Mouse (Mus musculus) lung, embryonic 14.5 days (tissue): ENCODE measurements around the gene Trp53rka. TPM values are rescaled to one million over a fixed set of nuclear protein-coding genes. Genes with fewer than 3 reads are reported as not detected.

Source experiments
- ATAC-seq: fragments of 200-750 bp; cut with Nextera tagmentation; 2 replicates; pipeline ENCODE4 v1.8.0; 2017; ENCODE audit warnings: mild to moderate bottlenecking, moderate TSS enrichment, moderate library complexity; ENCODE audit not compliant: insufficient read depth
- DNase-seq: peaks from one replicate; pipeline ENCODE4 v3.0.0-alpha.2; 2015
- H3K27ac ChIP-seq: fragments of 300-500 bp; sonication (generic); 2 replicates; pipeline ENCODE4 v1.5.1; 2014; ENCODE audit warnings: low read depth, mild to moderate bottlenecking, moderate library complexity
- H3K27me3 ChIP-seq: fragments of 300-500 bp; sonication (generic); 2 replicates; pipeline ENCODE4 v1.6.1; 2014; ENCODE audit warnings: low read length, control low read depth; ENCODE audit not compliant: insufficient read depth
- H3K36me3 ChIP-seq: fragments of 300-500 bp; sonication (generic); 2 replicates; pipeline ENCODE4 v1.6.1; 2014; ENCODE audit warnings: control low read depth; ENCODE audit not compliant: insufficient read depth
- H3K4me1 ChIP-seq: fragments of 300-500 bp; sonication (generic); 2 replicates; pipeline ENCODE4 v1.6.1; 2014; ENCODE audit warnings: antibody characterized with exemption, control low read depth; ENCODE audit not compliant: insufficient read depth
- H3K4me2 ChIP-seq: fragments of 300-500 bp; sonication (generic); 2 replicates; pipeline ENCODE4 v1.6.1; 2014; ENCODE audit warnings: mild to moderate bottlenecking
- H3K4me3 ChIP-seq: fragments of 300-500 bp; sonication (generic); 2 replicates; pipeline ENCODE4 v1.5.1; 2014; ENCODE audit warnings: low read depth, low read length
- H3K9ac ChIP-seq: fragments of 300-500 bp; sonication (generic); 2 replicates; pipeline ENCODE4 v1.6.1; 2014
- H3K9me3 ChIP-seq: fragments of 300-500 bp; sonication (generic); 2 replicates; pipeline ENCODE4 v1.6.1; 2016; ENCODE audit warnings: low read depth, low read length, control low read depth
- CTCF ChIP-seq: IDR thresholded peaks from 2 replicates; pipeline ENCODE4 v1.5.1; 2016; ENCODE audit warnings: antibody characterized with exemption, low read depth
- WGBS: fragments of 180-500 bp; shearing (Covaris S2); extraction: QIAGEN DNeasy Blood & Tissue Kit; methylation state at CpG from one replicate; pipeline ENCODE4 v1.1.7; 2014; 5-methylcytosine and 5-hydroxymethylcytosine counted together
- polyA plus RNA-seq: library from polyadenylated mRNA; unstranded; fragments of >200 nt; fragmentation: Nextera tagmentation; extraction: Ambion mirVana; gene quantifications from 2 replicates; pipeline ENCODE4 v1.2.1, GENCODE M21; 2014

Gene Trp53rka
- polyA plus RNA-seq, 1 experiment from 2014 or later = 45.1 TPM

DNA sequence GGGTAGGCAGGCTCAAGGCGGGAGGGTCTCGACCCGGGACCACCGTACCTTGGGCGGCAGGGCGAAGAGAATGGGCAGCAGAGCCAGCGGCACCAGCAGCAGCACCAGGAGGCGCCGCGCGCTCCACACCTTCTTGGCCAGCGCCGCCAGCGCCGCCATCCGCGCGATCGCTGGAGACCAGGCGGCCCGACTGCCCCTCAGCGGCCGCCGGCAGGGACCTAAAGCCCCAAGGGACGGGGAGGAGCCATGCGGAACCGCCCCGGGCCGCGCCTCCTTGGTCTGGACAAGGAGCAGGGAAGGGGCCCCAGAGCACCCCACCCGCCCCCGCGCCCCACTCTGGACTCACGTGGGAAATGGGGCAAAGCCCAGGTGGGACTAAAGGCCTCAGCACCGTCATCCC is 20.1 kb downstream of the Trp53rka start, which contains the start of gene Slc13a3:
Slc13a3 (minus strand) TSS at position 228 of the 400 bp plus-strand sequence.
- Histone ChIP-seq H3K4me2 (peak within 1 kb of the TSS; percentile 53), H3K4me3 (peak within 1 kb of the TSS; percentile 8; the same call in 1 of the 2 replicates), H3K4me1 (no peaks in the 10 kb centered on the region), H3K9ac (peak within 1 kb of the TSS; percentile 9; the same call in 1 of the 2 replicates), H3K27me3 (peaks cover 24% of the 10 kb centered on the region), H3K27ac (no peak within 1 kb of the TSS), H3K9me3 (no peaks in the 10 kb centered on the region), H3K36me3 (no peaks in the 10 kb centered on the region)
- peak; percentile 58 for DNase-seq
- ATAC-seq = 0 out of 2 replicates have a peak, but pooled peaks have one; percentile 38
- WGBS = 1% methylated on average over 33 of the region's 35 CpGs
- no peak for TF ChIP-seq CTCF

DNA sequence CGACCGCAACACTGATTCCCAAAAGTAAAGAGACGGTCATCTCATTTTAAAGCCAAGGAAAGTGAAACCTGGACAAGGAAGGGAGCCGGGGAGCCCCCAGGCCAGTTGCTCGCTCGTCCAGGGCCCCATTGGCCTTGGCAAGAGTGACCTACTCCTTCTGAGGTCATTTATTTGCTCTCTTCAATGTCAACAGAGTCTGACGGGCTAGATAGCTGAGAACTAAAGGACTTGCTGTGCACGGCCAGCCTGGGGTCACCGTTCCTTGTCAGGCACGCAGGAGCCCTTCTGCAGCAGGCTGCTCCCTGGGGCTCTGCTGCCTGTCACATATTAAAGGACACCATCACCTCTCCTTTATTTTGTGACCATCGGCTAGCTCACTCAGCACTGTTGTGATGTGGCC is 21.2 kb downstream of the Trp53rka start:
- Histone ChIP-seq H3K4me3 (no peak overlapping the region), H3K4me1 (no peaks in the 10 kb centered on the region), H3K9me3 (no peaks in the 10 kb centered on the region), H3K27me3 (peaks cover 24% of the 10 kb centered on the region), H3K36me3 (no peaks in the 10 kb centered on the region), H3K9ac (no peak overlapping the region), H3K27ac (no peak overlapping the region), H3K4me2 (no peak overlapping the region)
- no peak for DNase-seq
- WGBS = 48% methylated on average over 11 of the region's 11 CpGs
- ATAC-seq = no peak
- TF ChIP-seq CTCF = no peak

DNA sequence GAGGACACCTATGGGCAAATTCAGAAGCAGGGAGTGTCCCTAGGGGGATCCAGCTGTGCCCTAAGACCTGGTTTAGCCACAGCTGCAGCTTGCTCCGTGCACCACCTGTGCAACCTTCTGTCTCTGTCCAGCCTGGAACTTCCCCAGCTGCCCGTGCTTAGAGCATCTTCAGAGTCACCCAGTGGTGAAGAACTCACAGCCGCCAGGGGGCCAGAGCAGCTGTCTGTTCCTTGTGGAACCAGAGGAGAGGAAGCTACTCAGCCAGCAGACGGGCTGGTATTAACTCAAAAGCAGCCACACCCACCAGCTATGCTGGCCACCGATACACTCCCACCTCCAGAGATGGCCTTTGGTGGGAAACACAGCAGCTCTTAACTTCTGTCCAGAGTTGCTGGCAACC is 23.0 kb downstream of the Trp53rka start:
- WGBS = 29% methylated on average over 5 of the region's 5 CpGs
- H3K4me3 ChIP-seq = no peak overlapping the region
- no peaks in the 10 kb centered on the region for H3K9me3 ChIP-seq
- H3K36me3 ChIP-seq = no peaks in the 10 kb centered on the region
- TF ChIP-seq CTCF = peak; percentile 56
- no peak overlapping the region for H3K9ac ChIP-seq
- no peak overlapping the region for H3K4me2 ChIP-seq
- peaks cover 24% of the 10 kb centered on the region for H3K27me3 ChIP-seq
- DNase-seq (peak; percentile 61), ATAC-seq (no peak)
- H3K27ac ChIP-seq = no peak overlapping the region
- H3K4me1 ChIP-seq = no peaks in the 10 kb centered on the region

DNA sequence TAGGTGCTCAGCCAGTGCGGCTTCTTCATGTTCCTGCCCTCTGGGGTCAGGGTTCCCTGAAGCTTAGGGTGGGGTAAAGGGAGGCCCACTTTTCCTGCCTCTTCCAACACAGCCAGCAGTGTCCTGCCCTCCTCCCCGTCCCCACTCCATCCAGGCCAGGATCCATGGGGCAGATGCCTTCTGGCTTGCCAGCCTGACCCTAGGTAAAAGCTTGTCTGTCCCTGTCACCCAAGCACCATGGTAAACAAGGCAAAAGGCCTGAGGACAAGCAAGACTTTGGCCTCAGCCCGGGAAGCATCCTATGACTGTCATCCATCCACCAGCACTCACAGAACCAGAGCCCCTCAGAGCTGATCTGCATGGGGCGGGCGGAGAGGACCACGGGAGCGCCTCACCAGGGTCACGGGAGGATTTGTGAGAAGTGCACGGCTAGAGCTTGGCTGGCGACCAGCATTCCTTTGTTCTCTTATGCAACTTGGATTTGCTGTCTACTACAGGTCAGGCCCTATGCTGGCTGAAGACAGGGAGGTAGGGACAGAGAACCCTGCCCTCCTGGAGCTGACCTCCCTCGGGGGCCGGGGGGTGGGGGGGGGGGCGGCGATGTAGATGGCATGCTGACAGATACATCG is 25.2 kb downstream of the Trp53rka start:
- Histone ChIP-seq H3K4me3 (no peak overlapping the region), H3K27me3 (peaks cover 16% of the 10 kb centered on the region), H3K4me1 (no peaks in the 10 kb centered on the region), H3K4me2 (no peak overlapping the region), H3K9ac (no peak overlapping the region), H3K27ac (no peak overlapping the region), H3K9me3 (no peaks in the 10 kb centered on the region), H3K36me3 (no peaks in the 10 kb centered on the region)
- TF ChIP-seq CTCF = no peak
- DNase-seq (peak; percentile 77), ATAC-seq (peak; percentile 58; the same call in 1 of the 2 replicates)
- WGBS = 25% methylated on average over 15 of the region's 15 CpGs

DNA sequence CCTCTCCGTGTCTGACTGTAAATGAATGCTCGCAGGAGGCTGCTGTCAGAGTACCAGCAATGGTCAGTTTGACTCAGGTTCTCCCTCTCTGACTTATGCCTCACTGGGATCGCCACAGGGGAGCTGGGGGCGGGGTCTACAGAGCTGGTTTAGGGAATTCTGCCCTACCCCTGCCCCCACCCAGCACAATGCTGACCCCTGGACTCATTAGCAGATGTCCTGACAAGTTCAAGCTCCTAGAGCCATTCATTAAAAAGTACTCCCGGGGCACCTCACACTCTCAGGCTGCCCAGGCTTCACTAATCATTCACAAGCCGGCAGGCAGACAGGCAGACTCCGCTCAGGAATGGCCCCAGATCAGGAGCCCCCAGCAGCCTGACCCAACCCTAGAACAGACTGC is 33.5 kb downstream of the Trp53rka start:
- ATAC-seq = no peak

DNA sequence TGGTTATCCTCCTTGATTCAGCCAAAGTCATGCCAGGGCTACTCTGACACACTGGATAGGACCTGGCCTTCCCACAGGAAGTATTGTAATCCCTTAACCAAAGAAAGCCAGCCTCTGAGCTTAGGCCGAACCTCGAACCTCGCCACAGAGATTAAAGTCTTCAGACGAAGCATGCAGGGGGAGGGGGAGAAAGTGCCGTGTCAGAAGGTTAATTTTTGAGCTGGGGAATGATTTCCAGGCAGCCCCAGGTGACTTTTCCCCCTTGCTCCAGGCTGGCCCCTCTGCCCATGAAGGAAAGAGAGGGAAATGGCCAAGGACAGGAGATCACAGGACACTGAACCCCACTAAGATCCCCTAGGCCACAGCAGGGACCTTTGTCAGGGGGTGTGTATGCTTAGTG is 34.9 kb downstream of the Trp53rka start:
- H3K4me3 ChIP-seq = no peak overlapping the region
- no peak overlapping the region for H3K27ac ChIP-seq
- no peak for ATAC-seq
- H3K36me3 ChIP-seq = no peaks in the 10 kb centered on the region
- H3K27me3 ChIP-seq = no peaks in the 10 kb centered on the region
- H3K9me3 ChIP-seq = no peaks in the 10 kb centered on the region
- H3K4me1 ChIP-seq = no peaks in the 10 kb centered on the region
- TF ChIP-seq CTCF = no peak
- no peak for DNase-seq
- no peak overlapping the region for H3K4me2 ChIP-seq
- H3K9ac ChIP-seq = no peak overlapping the region
- WGBS = 59% methylated on average over 5 of the region's 5 CpGs

More for the DNA sequence above, 33.5 kb downstream of the Trp53rka start:
- H3K9me3 ChIP-seq = no peaks in the 10 kb centered on the region
- H3K27me3 ChIP-seq = no peaks in the 10 kb centered on the region
- no peak overlapping the region for H3K9ac ChIP-seq
- no peak for TF ChIP-seq CTCF
- no peak overlapping the region for H3K4me2 ChIP-seq
- H3K4me1 ChIP-seq = no peaks in the 10 kb centered on the region
- no peak overlapping the region for H3K4me3 ChIP-seq
- 10% methylated on average over 7 of the region's 7 CpGs for WGBS
- H3K36me3 ChIP-seq = no peaks in the 10 kb centered on the region
- DNase-seq = no peak
- no peak overlapping the region for H3K27ac ChIP-seq

DNA sequence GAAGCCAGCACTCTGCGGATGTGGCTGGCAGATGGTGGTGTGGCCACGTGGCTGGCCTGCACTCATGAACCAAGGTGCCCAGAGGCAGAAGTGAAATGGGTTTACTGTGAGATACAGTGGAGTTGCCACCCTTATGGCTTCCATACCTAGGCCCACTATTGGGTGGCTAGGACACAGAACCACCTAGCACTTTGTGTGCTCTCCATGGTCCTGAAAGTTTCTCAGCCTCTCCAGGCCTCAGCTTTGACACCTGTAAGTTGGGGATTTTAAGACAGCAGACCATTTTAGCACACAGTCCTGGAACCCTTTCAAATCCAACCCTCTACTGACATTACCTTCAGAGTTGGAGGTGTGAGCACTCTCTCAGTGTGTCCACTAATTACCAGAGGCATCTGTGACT is 36.4 kb downstream of the Trp53rka start:
- no peaks in the 10 kb centered on the region for H3K27me3 ChIP-seq
- no peaks in the 10 kb centered on the region for H3K4me1 ChIP-seq
- WGBS = 58% methylated on average over 2 of the region's 2 CpGs
- no peak for TF ChIP-seq CTCF
- H3K4me2 ChIP-seq = no peak overlapping the region
- H3K27ac ChIP-seq = no peak overlapping the region
- no peak overlapping the region for H3K9ac ChIP-seq
- no peaks in the 10 kb centered on the region for H3K36me3 ChIP-seq
- DNase-seq (peak; percentile 80), ATAC-seq (no peak)
- H3K4me3 ChIP-seq = no peak overlapping the region
- no peaks in the 10 kb centered on the region for H3K9me3 ChIP-seq
